Mouse (Mus musculus): ENCODE data around the gene Cd300ld4.
"Not testable (repeated sequence)": the region's sequence is repeated elsewhere in the genome, so short reads cannot be mapped to it uniquely, and the experiment has no call there.

The Cd300ld4 gene

DNA sequence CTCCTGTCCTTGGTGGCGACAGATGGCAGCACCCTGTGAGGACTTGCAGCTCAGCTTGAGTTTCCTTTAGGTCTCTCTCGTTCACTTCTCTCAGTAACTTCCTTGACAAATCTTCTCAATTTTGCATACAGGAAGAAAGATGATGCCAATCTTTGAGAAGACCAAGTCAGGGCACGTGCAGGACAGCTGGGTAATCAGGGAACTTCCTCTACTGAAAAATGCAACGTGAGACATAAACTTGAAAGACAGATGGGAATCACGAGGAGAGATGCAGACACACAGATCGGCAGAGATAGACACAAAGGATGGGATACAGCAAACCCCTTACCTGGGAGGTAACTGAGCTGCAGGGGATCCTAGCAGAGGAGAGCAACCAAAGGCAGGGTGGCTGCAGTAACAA is at the start of gene Cd300ld4:
Gene Cd300ld4 (minus strand): TSS at position 101 of the 400 bp plus-strand sequence.
- not testable (repeated sequence) for DNase-seq (ENCODE audit: low read depth in 1 of 2, low spot score in 2 of 2)

GRCm38 (mm10) chr11:115075859-115076258 is 49.0 kb upstream of the Cd300ld4 start:
- DNase-seq (ENCODE audit: low read depth in 1 of 2, low spot score in 2 of 2) = no peak

DNA sequence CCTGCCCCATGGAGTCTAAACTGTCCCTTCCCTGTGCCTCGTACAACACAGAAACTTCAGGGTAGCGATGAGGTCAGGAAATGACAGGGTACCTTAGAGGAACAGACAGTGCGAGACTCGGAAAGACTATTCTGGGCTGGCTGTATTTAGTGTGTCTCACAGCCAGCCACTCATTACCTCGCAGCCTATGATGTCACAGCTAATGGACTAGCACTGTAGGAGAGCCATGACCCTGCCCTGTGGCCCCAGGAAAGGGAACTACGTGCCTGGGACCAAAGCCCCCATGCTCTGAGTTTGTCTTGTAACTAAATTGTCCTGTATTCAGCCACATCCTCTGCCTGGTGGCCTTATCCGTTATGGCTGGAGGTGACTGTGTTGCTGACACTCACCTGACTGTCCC is 48.6 kb upstream of the Cd300ld4 start:
- DNase-seq (ENCODE audit: low read depth in 1 of 2, low spot score in 2 of 2) = no peak

- no peak for DNase-seq (ENCODE audit: low read depth in 1 of 2, low spot score in 2 of 2)
These were observed 46.2 kb upstream of the Cd300ld4 start for GRCm38 (mm10) chr11:115073002-115073401.

DNA sequence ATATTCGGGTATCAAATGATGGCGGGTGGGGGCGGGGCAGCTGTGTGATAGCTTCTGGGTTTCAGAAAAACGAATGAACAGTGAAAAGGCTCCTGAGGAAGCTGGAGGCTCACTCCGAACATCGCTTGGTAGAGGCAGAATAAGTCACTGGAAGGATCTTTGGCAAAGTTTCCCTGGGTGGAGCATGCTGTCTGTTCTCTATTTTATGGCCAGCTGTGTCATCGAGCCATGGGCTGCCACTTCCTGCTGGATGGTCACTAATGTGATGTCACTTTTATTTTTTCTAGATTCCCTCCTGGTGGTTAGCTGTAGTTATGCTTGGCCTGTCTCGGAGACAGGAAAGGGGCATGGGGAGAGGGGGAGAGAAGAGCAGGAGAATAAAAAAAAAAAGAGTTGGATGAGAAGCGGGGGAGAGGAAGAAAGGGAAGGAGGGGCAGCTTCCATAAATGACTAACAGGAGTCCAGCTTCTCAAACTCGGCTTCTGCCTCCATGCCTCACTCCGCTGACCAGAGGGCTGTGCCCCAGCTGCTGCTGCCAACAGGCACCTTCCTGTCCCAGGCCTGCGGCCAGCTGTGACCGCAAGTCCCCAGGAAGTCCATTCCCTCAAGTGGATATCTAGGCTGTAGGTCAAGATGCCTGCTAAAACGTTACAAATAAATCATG is 45.0 kb upstream of the Cd300ld4 start:
- peak; percentile 45 to 48 for DNase-seq (ENCODE audit: low read depth in 1 of 2, low spot score in 2 of 2)

- DNase-seq (ENCODE audit: low read depth in 1 of 2, low spot score in 2 of 2) = no peak
These were observed 44.3 kb upstream of the Cd300ld4 start for GRCm38 (mm10) chr11:115071015-115071551.

DNA sequence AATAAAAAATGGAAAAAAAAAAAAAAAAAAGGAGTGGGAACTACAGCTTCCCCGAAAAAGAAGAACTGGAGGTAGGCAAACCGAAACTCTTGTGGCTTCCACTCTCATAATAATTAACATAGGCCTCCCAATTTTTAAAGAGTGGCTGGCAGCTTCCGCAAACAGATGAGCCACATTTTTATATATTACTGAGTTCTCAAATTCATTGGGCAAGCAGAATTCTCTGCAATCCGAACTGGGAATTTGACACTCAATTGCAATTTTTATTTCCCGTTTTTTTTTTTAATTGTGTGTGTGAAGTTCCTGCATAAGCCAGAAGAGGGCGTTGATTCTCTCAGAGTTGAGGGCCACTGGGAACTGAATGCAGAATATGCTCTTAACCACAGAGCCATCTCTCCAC is 40.0 kb upstream of the Cd300ld4 start:
- DNase-seq (ENCODE audit: low read depth in 1 of 2, low spot score in 2 of 2) = peak; percentile 32 to 57

GRCm38 (mm10) chr11:115062077-115062476 is 35.3 kb upstream of the Cd300ld4 start, which contains the start of gene Cd300e:
TSS of gene Cd300e (minus strand) at chr11:115062177.
- no peak for DNase-seq (ENCODE audit: low read depth in 1 of 2, low spot score in 2 of 2)

DNA sequence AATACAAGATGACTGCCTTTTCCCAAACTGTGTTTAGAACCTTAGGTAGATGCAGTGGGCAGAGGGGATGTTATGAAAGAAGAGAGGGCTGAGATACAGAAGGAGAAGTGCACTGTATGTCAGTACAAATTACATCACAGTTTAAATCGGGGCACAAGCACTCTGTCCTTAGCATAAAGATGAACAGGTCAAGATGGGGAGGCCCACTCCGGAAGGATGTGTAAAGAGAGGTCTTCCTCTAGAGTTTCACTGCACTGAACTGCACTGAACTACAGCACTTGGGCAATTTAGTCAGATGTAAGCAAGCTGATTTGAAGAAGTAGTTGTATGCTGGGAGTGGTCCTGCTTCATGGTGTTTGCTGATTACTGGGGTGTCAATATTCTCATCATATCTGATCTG is 33.0 kb upstream of the Cd300ld4 start:
- DNase-seq (ENCODE audit: low read depth in 1 of 2, low spot score in 2 of 2) = no peak

- DNase-seq (ENCODE audit: low read depth in 1 of 2, low spot score in 2 of 2) = no peak
These were observed 31.9 kb upstream of the Cd300ld4 start for GRCm38 (mm10) chr11:115058701-115059100.

GRCm38 (mm10) chr11:115054537-115054936 is 27.7 kb upstream of the Cd300ld4 start:
- DNase-seq (ENCODE audit: low read depth in 1 of 2, low spot score in 2 of 2) = no peak

GRCm38 (mm10) chr11:115052991-115053390 is 26.2 kb upstream of the Cd300ld4 start:
- DNase-seq (ENCODE audit: low read depth in 1 of 2, low spot score in 2 of 2) = no peak

- no peak for DNase-seq (ENCODE audit: low read depth in 1 of 2, low spot score in 2 of 2)
These were observed 25.4 kb upstream of the Cd300ld4 start for GRCm38 (mm10) chr11:115052206-115052605.

GRCm38 (mm10) chr11:115049282-115049895 is 22.6 kb upstream of the Cd300ld4 start:
- DNase-seq (ENCODE audit: low read depth in 1 of 2, low spot score in 2 of 2) = no peak

- no peak for DNase-seq (ENCODE audit: low read depth in 1 of 2, low spot score in 2 of 2)
These were observed 21.4 kb upstream of the Cd300ld4 start, which contains the start of gene Cd300ld3 for GRCm38 (mm10) chr11:115048259-115048658. TSS of gene Cd300ld3 (minus strand) at chr11:115048409.

DNA sequence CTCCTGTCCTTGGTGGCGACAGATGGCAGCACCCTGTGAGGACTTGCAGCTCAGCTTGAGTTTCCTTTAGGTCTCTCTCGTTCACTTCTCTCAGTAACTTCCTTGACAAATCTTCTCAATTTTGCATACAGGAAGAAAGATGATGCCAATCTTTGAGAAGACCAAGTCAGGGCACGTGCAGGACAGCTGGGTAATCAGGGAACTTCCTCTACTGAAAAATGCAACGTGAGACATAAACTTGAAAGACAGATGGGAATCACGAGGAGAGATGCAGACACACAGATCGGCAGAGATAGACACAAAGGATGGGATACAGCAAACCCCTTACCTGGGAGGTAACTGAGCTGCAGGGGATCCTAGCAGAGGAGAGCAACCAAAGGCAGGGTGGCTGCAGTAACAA is 10.9 kb upstream of the Cd300ld4 start, which contains the start of gene Cd300ld5:
Gene Cd300ld5 (minus strand): TSS at position 101 of the 400 bp plus-strand sequence.
- not testable (repeated sequence) for DNase-seq (ENCODE audit: low read depth in 1 of 2, low spot score in 2 of 2)

DNA sequence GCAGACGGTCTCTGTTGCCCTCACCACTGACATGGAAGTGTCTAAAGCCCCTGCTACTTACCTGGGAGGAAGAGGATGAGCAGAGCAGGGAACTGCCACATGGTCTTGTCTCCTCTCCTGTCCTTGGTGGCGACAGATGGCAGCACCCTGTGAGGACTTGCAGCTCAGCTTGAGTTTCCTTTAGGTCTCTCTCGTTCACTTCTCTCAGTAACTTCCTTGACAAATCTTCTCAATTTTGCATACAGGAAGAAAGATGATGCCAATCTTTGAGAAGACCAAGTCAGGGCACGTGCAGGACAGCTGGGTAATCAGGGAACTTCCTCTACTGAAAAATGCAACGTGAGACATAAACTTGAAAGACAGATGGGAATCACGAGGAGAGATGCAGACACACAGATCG is 10.7 kb downstream of the Cd300ld4 start, which contains the start of gene Cd300ld2:
Gene Cd300ld2 (minus strand): TSS at position 101 of the 400 bp plus-strand sequence.
- not testable (repeated sequence) for DNase-seq (ENCODE audit: low read depth in 1 of 2, low spot score in 2 of 2)

DNA sequence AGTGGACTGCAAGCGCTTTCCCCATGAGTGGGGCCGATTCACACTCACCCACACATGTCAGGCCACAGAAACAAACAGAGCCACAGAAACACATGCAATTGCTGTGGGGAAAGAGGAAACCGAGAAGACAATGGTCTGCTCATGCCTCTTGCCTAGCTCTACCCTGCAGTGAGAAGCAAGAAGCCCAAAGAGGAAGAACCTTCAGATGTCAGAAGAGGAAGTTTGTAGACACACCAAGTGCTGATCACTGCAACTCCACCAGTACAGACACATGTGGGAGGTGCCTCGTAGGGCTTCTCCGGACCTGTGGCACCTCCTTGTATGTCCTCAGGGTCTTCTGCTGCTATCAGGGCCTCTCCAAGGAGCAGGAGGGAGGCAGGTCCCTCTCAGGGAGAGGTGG is 22.7 kb downstream of the Cd300ld4 start:
- DNase-seq (ENCODE audit: low read depth in 1 of 2, low spot score in 2 of 2) = peak; percentile 47 to 49

- peak in 1 of 2 experiments; percentile 32 for DNase-seq (ENCODE audit: low read depth in 1 of 2, low spot score in 2 of 2)
These were observed 25.3 kb downstream of the Cd300ld4 start, which contains the start of gene Cd300c2 for GRCm38 (mm10) chr11:115001474-115002040. TSS of gene Cd300c2 (minus strand) at chr11:115001880.

DNA sequence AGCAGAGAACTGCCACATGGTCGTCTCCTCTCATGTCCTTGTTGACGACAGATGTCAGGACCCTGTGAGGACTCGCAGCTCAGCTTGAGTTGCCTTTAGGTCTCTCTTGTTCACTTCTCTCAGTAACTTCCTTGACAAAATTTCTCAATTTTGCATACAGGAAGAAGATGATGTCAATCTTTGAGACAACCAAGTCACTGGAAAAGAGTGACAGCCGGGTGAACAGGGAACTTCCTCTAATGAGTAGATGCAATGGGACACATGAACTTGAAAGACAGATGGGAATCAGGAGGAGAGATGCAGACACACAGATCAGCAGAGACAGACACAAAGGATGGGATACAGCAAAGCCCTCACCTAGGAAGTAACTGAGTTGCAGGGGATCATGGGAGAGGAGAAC is 37.0 kb downstream of the Cd300ld4 start, which contains the start of gene Cd300ld:
Gene Cd300ld (minus strand): TSS at position 130 of the 400 bp plus-strand sequence.
- DNase-seq (ENCODE audit: low read depth in 1 of 2, low spot score in 2 of 2) = no peak

DNA sequence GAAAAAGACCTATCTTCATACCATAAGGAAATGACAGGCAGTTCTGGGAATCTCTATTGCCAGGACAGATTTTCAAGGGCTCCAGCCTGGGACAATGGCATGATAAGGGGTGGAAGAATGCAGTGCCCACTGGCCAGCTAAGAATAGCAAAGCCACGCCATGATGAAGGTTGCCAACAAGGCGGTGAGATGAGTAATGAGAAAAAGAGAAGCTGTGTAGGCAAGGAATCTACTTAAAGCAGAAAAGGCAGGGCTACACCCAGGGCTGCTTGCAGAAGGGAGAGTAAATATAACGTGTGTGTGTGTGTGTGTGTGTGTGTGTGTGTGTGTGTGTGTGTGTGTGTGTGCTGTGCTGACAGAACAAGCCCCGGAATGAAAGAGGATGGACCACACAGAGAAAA is 44.9 kb downstream of the Cd300ld4 start:
- no peak for DNase-seq (ENCODE audit: low read depth in 1 of 2, low spot score in 2 of 2)

DNA sequence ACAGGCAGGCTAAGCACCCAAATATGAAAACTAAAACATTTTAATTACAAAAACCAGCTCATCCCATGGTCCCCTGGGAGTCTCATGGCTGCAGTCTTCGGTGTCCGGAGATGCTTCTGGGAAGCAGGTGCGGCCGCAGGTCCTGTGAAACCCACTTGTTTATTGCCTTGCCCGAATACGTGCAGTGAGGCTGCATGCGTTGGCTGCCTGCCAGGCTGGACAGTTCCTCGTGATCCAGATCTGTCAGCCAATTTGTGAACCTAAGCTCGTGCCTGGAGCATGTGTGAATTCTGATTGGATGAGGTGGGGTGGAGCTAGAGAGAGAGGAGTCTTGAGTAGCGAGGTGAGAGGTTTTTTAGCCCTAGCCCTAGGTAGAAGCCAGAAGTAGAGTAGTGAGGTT is 54.1 kb downstream of the Cd300ld4 start:
- no peak for DNase-seq (ENCODE audit: low read depth in 1 of 2, low spot score in 2 of 2)
